Mouse (Mus musculus) adrenal gland, adult 8-10 months (tissue): ENCODE data around the gene Dynll2. TPM values are rescaled to one million over a fixed set of nuclear protein-coding genes. Genes with fewer than 3 reads are reported as not detected.
A peak's percentile ranks its signal among the peaks of the same experiment; 100 is the strongest.
"Not testable (repeated sequence)": the region's sequence is repeated elsewhere in the genome, so short reads cannot be mapped to it uniquely, and the experiment has no call there.

Experiments used
- DNase-seq: peaks from one replicate; pipeline ENCODE4 v3.0.0; 2022
- total RNA-seq, 4 experiments: library from RNA; stranded (reverse); gene quantifications; 2 replicates each; pipeline ENCODE4 v1.2.4; 2022

Gene Dynll2
- total RNA-seq, 4 experiments from 2014 or later, result 271 to 301 (median 294) TPM

- peak; percentile 73 for DNase-seq
Measured at GRCm38 (mm10) chr11:87986141-87986741, 1.1 kb downstream of the Dynll2 start.

GRCm38 (mm10) chr11:87985643-87986042 lies 1.7 kb downstream of the Dynll2 start:
- no peak for DNase-seq

- DNase-seq, result no peak
Measured at GRCm38 (mm10) chr11:87984571-87984970, 2.8 kb downstream of the Dynll2 start.

GRCm38 (mm10) chr11:87978905-87979304 lies 8.4 kb downstream of the Dynll2 start:
- no peak for DNase-seq

- not testable (repeated sequence) for DNase-seq
Measured at GRCm38 (mm10) chr11:87977021-87977420, 10.3 kb downstream of the Dynll2 start.

- peak; percentile 33 for DNase-seq
Measured at GRCm38 (mm10) chr11:87974477-87975181, 12.7 kb downstream of the Dynll2 start.

- no peak for DNase-seq
Measured at GRCm38 (mm10) chr11:87973559-87974305, 13.6 kb downstream of the Dynll2 start.

- DNase-seq, result no peak
Measured at GRCm38 (mm10) chr11:87972829-87973228, 14.5 kb downstream of the Dynll2 start.

GRCm38 (mm10) chr11:87968356-87969122 lies 18.8 kb downstream of the Dynll2 start:
- DNase-seq, result no peak

GRCm38 (mm10) chr11:87967692-87968289 lies 19.5 kb downstream of the Dynll2 start:
- DNase-seq, result peak; percentile 60

GRCm38 (mm10) chr11:87966214-87966613 lies 21.1 kb downstream of the Dynll2 start:
- no peak for DNase-seq

- DNase-seq, result no peak
Measured at GRCm38 (mm10) chr11:87965293-87965692, 22.0 kb downstream of the Dynll2 start.

- no peak for DNase-seq
Measured at GRCm38 (mm10) chr11:87957066-87957465, 30.3 kb downstream of the Dynll2 start.

- DNase-seq, result no peak
Measured at GRCm38 (mm10) chr11:87955144-87955543, 32.2 kb downstream of the Dynll2 start.

GRCm38 (mm10) chr11:87949990-87950389 lies 37.3 kb downstream of the Dynll2 start:
- DNase-seq, result no peak

- DNase-seq, result no peak
Measured at GRCm38 (mm10) chr11:87935467-87935866, 51.9 kb downstream of the Dynll2 start.

- no peak for DNase-seq
Measured at GRCm38 (mm10) chr11:87933731-87934130, 53.6 kb downstream of the Dynll2 start.

GRCm38 (mm10) chr11:87930348-87930747 lies 57.0 kb downstream of the Dynll2 start:
- DNase-seq, result no peak
